Mouse (Mus musculus) adrenal gland (tissue): ENCODE data around the gene Dnah5.
"Not testable (repeated sequence)": the region's sequence is repeated elsewhere in the genome, so short reads cannot be mapped to it uniquely, and the experiment has no call there.

Experiments
- intact Hi-C: fragments of 180-260 bp; cut with DNase I; formaldehyde crosslinking; loops from one replicate; pipeline ENCODE4 v1.15.1; 2025

Dnah5 gene

DNA sequence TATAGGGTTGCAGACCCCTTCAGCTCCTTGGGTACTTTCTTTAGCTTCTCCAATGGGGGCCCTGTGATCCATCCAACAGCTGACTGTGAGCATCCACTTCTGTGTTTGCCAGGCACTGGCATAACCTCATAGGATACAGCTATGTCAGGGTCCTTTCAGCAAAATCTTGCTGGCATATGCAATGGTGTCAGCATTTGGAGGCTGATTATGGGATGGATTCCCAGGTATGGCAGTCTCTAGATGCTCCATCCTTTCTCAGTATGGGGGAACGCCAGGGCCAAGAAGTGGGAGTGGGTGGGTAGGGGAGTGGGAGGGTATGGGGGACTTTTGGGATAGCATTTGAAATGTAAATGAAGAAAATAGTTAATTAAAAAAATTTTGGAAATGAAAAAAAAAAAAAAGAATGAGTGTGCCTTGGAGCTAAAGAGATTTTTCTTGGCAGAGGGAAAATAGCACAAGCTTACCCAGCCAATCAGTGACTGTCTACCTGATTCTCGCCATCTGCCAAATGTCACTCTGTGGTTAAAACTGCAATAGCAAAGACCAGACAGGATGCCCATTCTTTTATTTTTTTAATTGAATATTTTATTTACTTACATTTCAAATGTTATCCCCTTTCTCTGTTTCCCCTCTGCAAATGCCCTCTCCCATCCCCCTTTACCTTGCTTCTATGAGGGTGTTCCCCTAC lies 257.7 kb downstream of the Dnah5 start:
- intact Hi-C loops = not testable (repeated sequence)

GRCm38 (mm10) chr15:28466591-28467247 lies 263.2 kb downstream of the Dnah5 start:
- intact Hi-C loops = no loop called here

- intact Hi-C loops = no loop called here
Measured at GRCm38 (mm10) chr15:28473749-28474390, 270.3 kb downstream of the Dnah5 start.

DNA sequence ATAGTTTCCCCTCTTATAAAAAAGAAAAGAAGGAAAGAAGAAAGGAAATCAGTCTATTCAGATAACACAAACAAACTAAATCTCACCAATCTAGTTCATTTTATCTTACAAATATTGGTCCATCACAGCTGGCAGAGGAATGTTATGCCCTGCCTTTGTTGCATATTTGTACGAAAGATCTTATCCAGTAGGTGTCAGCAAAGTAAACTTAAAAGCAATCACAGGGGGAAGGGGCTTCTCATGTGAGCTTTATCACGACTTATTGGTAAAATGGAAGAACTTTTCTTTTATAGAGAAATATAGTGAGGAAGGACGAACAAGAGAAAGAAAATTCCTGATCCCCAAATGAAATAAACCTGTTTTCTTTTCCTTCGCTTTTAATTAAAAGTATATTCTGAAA lies 299.3 kb downstream of the Dnah5 start:
- intact Hi-C loops = no loop called here

GRCm38 (mm10) chr15:28515176-28515575 lies 311.6 kb downstream of the Dnah5 start:
- intact Hi-C loops = no loop called here
